Mouse (Mus musculus) natural killer cell, adult 2 months (primary cell): ENCODE data around the gene Ube2dnl1.

Experiments used
- DNase-seq, 2 experiments: peaks; one replicate each; pipeline ENCODE4 v3.0.0; 2022; ENCODE audit warnings: low spot score in 2 of 2

Gene Ube2dnl1

GRCm38 (mm10) chrX:114904712-114905111, at the start of gene Ube2dnl1:
Ube2dnl1 (plus strand) TSS chrX:114905012.
- DNase-seq, result no peak

GRCm38 (mm10) chrX:114895489-114895888, 9.3 kb upstream of the Ube2dnl1 start:
- no peak for DNase-seq

GRCm38 (mm10) chrX:114897506-114897905, 7.3 kb upstream of the Ube2dnl1 start:
- DNase-seq, result no peak

DNA sequence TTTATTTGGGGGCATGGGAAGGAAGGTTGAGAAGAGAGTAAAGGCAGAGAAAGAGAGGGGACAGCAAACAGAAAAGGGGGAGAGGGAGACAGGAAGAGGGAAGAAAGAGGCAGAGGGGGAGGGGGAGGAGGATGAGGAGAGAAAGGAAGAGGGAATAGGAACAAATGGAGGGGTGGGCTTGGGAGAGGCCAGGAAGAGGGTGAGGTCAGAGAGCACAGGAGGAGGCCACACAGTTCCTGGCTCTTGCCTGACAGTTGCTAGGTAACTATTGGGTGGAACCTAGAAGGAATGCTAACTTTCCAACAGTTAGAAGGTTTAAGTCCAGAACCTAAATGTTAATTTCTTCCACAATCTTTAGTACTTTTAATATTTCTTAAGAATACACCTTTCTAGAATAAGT, 1.4 kb upstream of the Ube2dnl1 start:
- DNase-seq, result no peak

DNA sequence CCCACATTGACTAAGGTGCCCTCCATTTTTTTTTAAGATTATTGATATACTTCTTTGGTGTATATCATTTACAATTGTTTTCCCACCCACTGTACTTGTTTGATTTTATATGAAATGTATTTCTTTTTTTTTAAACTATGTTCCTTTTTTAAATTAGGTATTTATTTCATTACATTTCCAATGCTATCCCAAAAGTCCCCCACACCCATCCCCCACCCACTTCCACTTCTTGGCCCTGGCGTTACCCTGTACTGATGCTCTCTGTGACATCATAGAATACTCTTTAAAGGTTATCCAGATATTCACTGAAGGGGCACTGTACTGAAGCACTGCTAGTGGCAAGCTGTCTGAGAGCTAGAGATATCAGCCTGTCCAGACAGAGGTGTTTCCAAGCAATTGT, 2.5 kb downstream of the Ube2dnl1 start, which contains the start of gene Ube2dnl2:
Gene Ube2dnl2, plus strand, starts transcription at position 301 of the 400 bp plus-strand sequence.
- DNase-seq, result no peak

- no peak for DNase-seq
Observed at GRCm38 (mm10) chrX:114955066-114955465, 50.3 kb downstream of the Ube2dnl1 start.
